Mouse (Mus musculus) stomach, postnatal 0 days (tissue): ENCODE measurements around the gene Cdk14. TPM values are rescaled to one million over a fixed set of nuclear protein-coding genes. Genes with fewer than 3 reads are reported as not detected.

Experiments
- ATAC-seq: fragments of 200-750 bp; cut with Nextera tagmentation; 2 replicates; pipeline ENCODE4 v1.8.0; 2017; ENCODE audit not compliant: low FRiP score, low TSS enrichment
- DNase-seq: peaks from one replicate; pipeline ENCODE4 v3.0.0-alpha.2; 2016; ENCODE audit warnings: low spot score
- H3K27ac ChIP-seq: fragments of 300-500 bp; sonication (generic); replicated peaks from 2 replicates; pipeline ENCODE4 v1.5.1; 2014; ENCODE audit warnings: mild to moderate bottlenecking, control low read depth
- H3K27me3 ChIP-seq: fragments of 300-500 bp; sonication (generic); 2 replicates; pipeline ENCODE4 v1.6.1; 2014; ENCODE audit warnings: low read length; ENCODE audit not compliant: control insufficient read depth, insufficient read depth
- H3K36me3 ChIP-seq: fragments of 300-500 bp; sonication (generic); 2 replicates; pipeline ENCODE4 v1.6.1; 2014; ENCODE audit warnings: low read length, mixed read lengths; ENCODE audit not compliant: control insufficient read depth, insufficient read depth
- H3K4me1 ChIP-seq: fragments of 300-500 bp; sonication (generic); replicated peaks from 2 replicates; pipeline ENCODE4 v1.6.1; 2014; ENCODE audit warnings: antibody characterized with exemption; ENCODE audit not compliant: control insufficient read depth, insufficient read depth
- H3K4me2 ChIP-seq: fragments of 300-500 bp; sonication (generic); replicated peaks from 2 replicates; pipeline ENCODE4 v1.6.1; 2014; ENCODE audit warnings: low read depth, mild to moderate bottlenecking, control low read depth, moderate library complexity
- H3K4me3 ChIP-seq: fragments of 300-500 bp; sonication (generic); 2 replicates; pipeline ENCODE4 v1.5.1; 2014; ENCODE audit warnings: low read depth, low read length, control low read depth
- H3K9ac ChIP-seq: fragments of 300-500 bp; sonication (generic); 2 replicates; pipeline ENCODE4 v1.6.1; 2014; ENCODE audit warnings: mild to moderate bottlenecking, low read length, control low read depth, mixed read lengths
- H3K9me3 ChIP-seq: fragments of 300-500 bp; sonication (generic); 2 replicates; pipeline ENCODE4 v1.6.1; 2016; ENCODE audit warnings: low read length; ENCODE audit not compliant: control insufficient read depth
- CTCF ChIP-seq: IDR thresholded peaks from 2 replicates; pipeline ENCODE4 v1.5.1; 2016; ENCODE audit warnings: antibody characterized with exemption, low read depth, mild to moderate bottlenecking, moderate library complexity
- EP300 ChIP-seq: optimal IDR thresholded peaks from 2 replicates; pipeline ENCODE3; 2016; ENCODE audit warnings: antibody characterized with exemption
- WGBS: fragments of 180-500 bp; shearing (Covaris S2); extraction: QIAGEN DNeasy Blood & Tissue Kit; methylation state at CpG from one replicate; pipeline ENCODE4 v1.1.7; 2014; 5-methylcytosine and 5-hydroxymethylcytosine counted together
- polyA plus RNA-seq: library from polyadenylated mRNA; unstranded; fragments of >200 nt; fragmentation: Nextera tagmentation; extraction: Ambion mirVana; gene quantifications from 2 replicates; pipeline ENCODE4 v1.2.1, GENCODE M21; 2015

Gene Cdk14
- polyA plus RNA-seq, 1 experiment from 2014 or later, result 6.1 TPM

GRCm38 (mm10) chr5:5189590-5189989 is 230.5 kb downstream of the Cdk14 start:
- no peak for TF ChIP-seq EP300
- TF ChIP-seq CTCF, result no peak
- no peaks in the 10 kb centered on the region for H3K9me3 ChIP-seq
- ATAC-seq (no peak; the same call in 1 of the 2 replicates), DNase-seq (peak; percentile 26)
- no peaks in the 10 kb centered on the region for H3K36me3 ChIP-seq
- no peak overlapping the region for H3K27ac ChIP-seq
- no peak overlapping the region for H3K9ac ChIP-seq
- no peaks in the 10 kb centered on the region for H3K4me1 ChIP-seq
- no peaks in the 10 kb centered on the region for H3K27me3 ChIP-seq
- H3K4me3 ChIP-seq, result no peak overlapping the region
- 25% methylated on average over 1 of the region's 1 CpGs for WGBS
- H3K4me2 ChIP-seq, result no peak overlapping the region

GRCm38 (mm10) chr5:5185987-5186742 is 233.9 kb downstream of the Cdk14 start:
- H3K4me2 ChIP-seq, result no peak overlapping the region
- H3K27me3 ChIP-seq, result no peaks in the 10 kb centered on the region
- no peaks in the 10 kb centered on the region for H3K36me3 ChIP-seq
- 55% methylated on average over 3 of the region's 3 CpGs for WGBS
- H3K27ac ChIP-seq, result no peak overlapping the region
- no peaks in the 10 kb centered on the region for H3K4me1 ChIP-seq
- no peak for DNase-seq
- no peaks in the 10 kb centered on the region for H3K9me3 ChIP-seq
- H3K9ac ChIP-seq, result no peak overlapping the region
- no peak for TF ChIP-seq EP300
- no peak for TF ChIP-seq CTCF
- no peak overlapping the region for H3K4me3 ChIP-seq
- ATAC-seq, result peak; percentile 45; the same call in 1 of the 2 replicates

- no peak overlapping the region for H3K4me2 ChIP-seq
- no peak overlapping the region for H3K4me3 ChIP-seq
- no peak overlapping the region for H3K9ac ChIP-seq
- no peaks in the 10 kb centered on the region for H3K36me3 ChIP-seq
- H3K4me1 ChIP-seq, result no peaks in the 10 kb centered on the region
- DNase-seq (no peak), ATAC-seq (no peak)
- no peaks in the 10 kb centered on the region for H3K27me3 ChIP-seq
- no peaks in the 10 kb centered on the region for H3K9me3 ChIP-seq
- TF ChIP-seq EP300 (no peak), CTCF (no peak)
- no peak overlapping the region for H3K27ac ChIP-seq
These were observed 234.6 kb downstream of the Cdk14 start for GRCm38 (mm10) chr5:5185521-5185920.

- Histone ChIP-seq H3K36me3 (no peaks in the 10 kb centered on the region), H3K4me1 (no peaks in the 10 kb centered on the region), H3K9me3 (no peaks in the 10 kb centered on the region), H3K27me3 (no peaks in the 10 kb centered on the region), H3K9ac (no peak overlapping the region), H3K4me2 (no peak overlapping the region), H3K4me3 (no peak overlapping the region), H3K27ac (no peak overlapping the region)
- TF ChIP-seq EP300, result no peak
- TF ChIP-seq CTCF, result no peak
- DNase-seq, result no peak
- 0 out of 2 replicates have a peak, but pooled peaks have one; percentile 38 for ATAC-seq
- 54% methylated on average over 2 of the region's 2 CpGs for WGBS
These were observed 239.4 kb downstream of the Cdk14 start for GRCm38 (mm10) chr5:5180711-5181110.

GRCm38 (mm10) chr5:5180311-5180710 is 239.8 kb downstream of the Cdk14 start:
- ATAC-seq (no peak), DNase-seq (no peak)
- no peak overlapping the region for H3K27ac ChIP-seq
- no peaks in the 10 kb centered on the region for H3K27me3 ChIP-seq
- no peak overlapping the region for H3K4me2 ChIP-seq
- no peak overlapping the region for H3K9ac ChIP-seq
- H3K9me3 ChIP-seq, result no peaks in the 10 kb centered on the region
- TF ChIP-seq CTCF (no peak), EP300 (no peak)
- no peak overlapping the region for H3K4me3 ChIP-seq
- H3K4me1 ChIP-seq, result no peaks in the 10 kb centered on the region
- H3K36me3 ChIP-seq, result no peaks in the 10 kb centered on the region

- Histone ChIP-seq H3K4me3 (no peak overlapping the region), H3K27ac (no peak overlapping the region), H3K27me3 (no peaks in the 10 kb centered on the region), H3K4me2 (no peak overlapping the region), H3K9me3 (no peaks in the 10 kb centered on the region), H3K36me3 (no peaks in the 10 kb centered on the region), H3K4me1 (no peaks in the 10 kb centered on the region), H3K9ac (no peak overlapping the region)
- TF ChIP-seq EP300 (no peak), CTCF (no peak)
- ATAC-seq (no peak), DNase-seq (no peak)
- 86% methylated on average over 10 of the region's 10 CpGs for WGBS
These were observed 244.1 kb downstream of the Cdk14 start for GRCm38 (mm10) chr5:5176052-5176451.
